Mouse (Mus musculus) stomach, postnatal 0 days (tissue): ENCODE measurements at regions not wholly inside any gene's neighbourhood (a gene's known extent, or its start where the extent isn't known, plus 50 kb on each side); places are given as distances from the start of the nearest gene placed in this dataset.

Experiments used
- ATAC-seq: fragments of 200-750 bp; cut with Nextera tagmentation; 2 replicates; pipeline ENCODE4 v1.8.0; 2017; ENCODE audit not compliant: low FRiP score, low TSS enrichment
- DNase-seq: peaks from one replicate; pipeline ENCODE4 v3.0.0-alpha.2; 2016; ENCODE audit warnings: low spot score
- H3K27ac ChIP-seq: fragments of 300-500 bp; sonication (generic); replicated peaks from 2 replicates; pipeline ENCODE4 v1.5.1; 2014; ENCODE audit warnings: mild to moderate bottlenecking, control low read depth
- H3K27me3 ChIP-seq: fragments of 300-500 bp; sonication (generic); 2 replicates; pipeline ENCODE4 v1.6.1; 2014; ENCODE audit warnings: low read length; ENCODE audit not compliant: control insufficient read depth, insufficient read depth
- H3K36me3 ChIP-seq: fragments of 300-500 bp; sonication (generic); 2 replicates; pipeline ENCODE4 v1.6.1; 2014; ENCODE audit warnings: low read length, mixed read lengths; ENCODE audit not compliant: control insufficient read depth, insufficient read depth
- H3K4me1 ChIP-seq: fragments of 300-500 bp; sonication (generic); replicated peaks from 2 replicates; pipeline ENCODE4 v1.6.1; 2014; ENCODE audit warnings: antibody characterized with exemption; ENCODE audit not compliant: control insufficient read depth, insufficient read depth
- H3K4me2 ChIP-seq: fragments of 300-500 bp; sonication (generic); replicated peaks from 2 replicates; pipeline ENCODE4 v1.6.1; 2014; ENCODE audit warnings: low read depth, mild to moderate bottlenecking, control low read depth, moderate library complexity
- H3K4me3 ChIP-seq: fragments of 300-500 bp; sonication (generic); 2 replicates; pipeline ENCODE4 v1.5.1; 2014; ENCODE audit warnings: low read depth, low read length, control low read depth
- H3K9ac ChIP-seq: fragments of 300-500 bp; sonication (generic); 2 replicates; pipeline ENCODE4 v1.6.1; 2014; ENCODE audit warnings: mild to moderate bottlenecking, low read length, control low read depth, mixed read lengths
- H3K9me3 ChIP-seq: fragments of 300-500 bp; sonication (generic); 2 replicates; pipeline ENCODE4 v1.6.1; 2016; ENCODE audit warnings: low read length; ENCODE audit not compliant: control insufficient read depth
- CTCF ChIP-seq: IDR thresholded peaks from 2 replicates; pipeline ENCODE4 v1.5.1; 2016; ENCODE audit warnings: antibody characterized with exemption, low read depth, mild to moderate bottlenecking, moderate library complexity
- EP300 ChIP-seq: optimal IDR thresholded peaks from 2 replicates; pipeline ENCODE3; 2016; ENCODE audit warnings: antibody characterized with exemption
- WGBS: fragments of 180-500 bp; shearing (Covaris S2); extraction: QIAGEN DNeasy Blood & Tissue Kit; methylation state at CpG from one replicate; pipeline ENCODE4 v1.1.7; 2014; 5-methylcytosine and 5-hydroxymethylcytosine counted together

DNA sequence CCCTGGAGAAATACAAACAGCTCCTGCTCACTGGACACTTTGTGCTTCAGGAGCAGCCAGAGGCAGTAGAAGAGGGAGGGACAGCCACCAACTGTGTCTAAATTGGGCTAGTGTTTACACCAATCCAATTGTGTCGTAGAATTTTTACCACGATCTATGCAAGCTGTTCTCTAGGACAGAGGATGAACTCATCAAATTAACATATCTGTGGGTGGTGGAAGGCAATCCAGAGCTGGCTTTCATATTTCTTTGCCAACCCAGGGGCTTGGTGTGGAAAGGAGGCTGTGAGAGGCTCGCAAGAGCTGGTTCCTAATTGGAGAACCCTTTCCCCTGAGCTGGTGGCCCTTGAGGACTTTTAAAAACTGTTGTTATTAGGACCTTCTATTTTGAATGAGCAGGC lies 122.3 kb downstream of the Slc38a4 start:
- Histone ChIP-seq H3K36me3 (no peaks in the 10 kb centered on the region), H3K4me3 (no peak overlapping the region), H3K9me3 (no peaks in the 10 kb centered on the region), H3K27ac (no peak overlapping the region), H3K4me2 (no peak overlapping the region), H3K9ac (no peak overlapping the region), H3K4me1 (no peaks in the 10 kb centered on the region), H3K27me3 (no peaks in the 10 kb centered on the region)
- no peak for DNase-seq
- WGBS = 40% methylated on average over 3 of the region's 3 CpGs
- no peak for ATAC-seq
- no peak for TF ChIP-seq CTCF
- TF ChIP-seq EP300 = no peak

GRCm38 (mm10) chr15:96930531-96930930 lies 125.2 kb downstream of the Slc38a4 start:
- Histone ChIP-seq H3K36me3 (no peaks in the 10 kb centered on the region), H3K27ac (no peak overlapping the region), H3K9me3 (no peaks in the 10 kb centered on the region), H3K27me3 (no peaks in the 10 kb centered on the region), H3K4me3 (no peak overlapping the region), H3K4me2 (no peak overlapping the region), H3K4me1 (no peaks in the 10 kb centered on the region), H3K9ac (no peak overlapping the region)
- DNase-seq = peak; percentile 21
- no peak for TF ChIP-seq CTCF
- no peak for TF ChIP-seq EP300
- WGBS = 75% methylated on average over 6 of the region's 6 CpGs
- no peak; the same call in 1 of the 2 replicates for ATAC-seq

DNA sequence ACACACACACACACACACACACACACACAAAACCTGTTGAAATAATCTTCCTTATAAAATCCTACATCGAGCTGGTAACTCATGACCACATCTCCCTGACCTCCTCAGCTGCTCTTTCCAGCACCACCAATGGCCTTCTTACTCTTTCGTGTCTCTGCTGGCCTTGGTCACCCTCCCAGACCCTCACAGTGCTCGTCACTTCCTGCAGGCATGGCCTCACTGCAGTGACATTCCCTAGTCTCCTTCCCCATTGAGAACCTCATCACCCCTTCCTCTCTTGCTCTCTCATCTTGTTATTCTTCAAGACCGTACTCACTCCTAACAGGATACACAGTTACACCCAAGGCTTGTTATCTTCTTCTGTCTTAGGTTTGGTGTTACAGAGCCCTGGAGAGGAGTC lies 126.0 kb downstream of the Slc38a4 start:
- TF ChIP-seq EP300 (no peak), CTCF (no peak)
- no peak for DNase-seq

GRCm38 (mm10) chr15:96928692-96929091 lies 127.1 kb downstream of the Slc38a4 start:
- peak; percentile 57 for ATAC-seq

More for the DNA sequence above, 126.0 kb downstream of the Slc38a4 start:
- H3K9me3 ChIP-seq = no peaks in the 10 kb centered on the region
- no peaks in the 10 kb centered on the region for H3K36me3 ChIP-seq
- H3K27me3 ChIP-seq = no peaks in the 10 kb centered on the region
- no peak for ATAC-seq
- no peak overlapping the region for H3K4me3 ChIP-seq
- H3K4me1 ChIP-seq = no peaks in the 10 kb centered on the region
- no peak overlapping the region for H3K4me2 ChIP-seq
- no peak overlapping the region for H3K27ac ChIP-seq
- no peak overlapping the region for H3K9ac ChIP-seq
- WGBS = 83% methylated on average over 4 of the region's 4 CpGs

GRCm38 (mm10) chr15:96927674-96928073 lies 128.1 kb downstream of the Slc38a4 start:
- no peak overlapping the region for H3K4me3 ChIP-seq
- no peaks in the 10 kb centered on the region for H3K27me3 ChIP-seq
- no peak for TF ChIP-seq EP300
- 90% methylated on average over 4 of the region's 4 CpGs for WGBS
- DNase-seq (no peak), ATAC-seq (no peak)
- H3K9ac ChIP-seq = no peak overlapping the region
- no peak overlapping the region for H3K4me2 ChIP-seq
- H3K36me3 ChIP-seq = no peaks in the 10 kb centered on the region
- no peak overlapping the region for H3K27ac ChIP-seq
- H3K4me1 ChIP-seq = no peaks in the 10 kb centered on the region
- no peaks in the 10 kb centered on the region for H3K9me3 ChIP-seq

More at GRCm38 (mm10) chr15:96928692-96929091, 127.1 kb downstream of the Slc38a4 start:
- no peak for TF ChIP-seq EP300
- peak; percentile 51 for DNase-seq
- Histone ChIP-seq H3K4me2 (no peak overlapping the region), H3K36me3 (no peaks in the 10 kb centered on the region), H3K27me3 (no peaks in the 10 kb centered on the region), H3K27ac (no peak overlapping the region), H3K4me1 (no peaks in the 10 kb centered on the region), H3K9ac (no peak overlapping the region), H3K9me3 (no peaks in the 10 kb centered on the region), H3K4me3 (no peak overlapping the region)
- 65% methylated on average over 4 of the region's 4 CpGs for WGBS

GRCm38 (mm10) chr15:96926660-96927059 lies 129.1 kb downstream of the Slc38a4 start:
- H3K9ac ChIP-seq = no peak overlapping the region

More at GRCm38 (mm10) chr15:96926660-96927059, 129.1 kb downstream of the Slc38a4 start:
- no peak overlapping the region for H3K4me3 ChIP-seq
- no peak for DNase-seq
- no peak for TF ChIP-seq CTCF
- TF ChIP-seq EP300 = no peak
- WGBS = 59% methylated on average over 1 of the region's 1 CpGs
- no peak overlapping the region for H3K4me2 ChIP-seq
- H3K36me3 ChIP-seq = no peaks in the 10 kb centered on the region
- H3K4me1 ChIP-seq = no peaks in the 10 kb centered on the region
- no peaks in the 10 kb centered on the region for H3K9me3 ChIP-seq
- no peaks in the 10 kb centered on the region for H3K27me3 ChIP-seq
- no peak for ATAC-seq
- H3K27ac ChIP-seq = no peak overlapping the region
